Mouse (Mus musculus): Measurements from ENCODE around the gene Olfr1333. TPM values are rescaled to one million over a fixed set of nuclear protein-coding genes. Genes with fewer than 3 reads are reported as not detected.

Gene Olfr1333
- total RNA-seq (2023): not detected in 4 replicates

GRCm38 (mm10) chr4:118836179-118836578 lies at the start of gene Olfr1333:
TSS of gene Olfr1333 (minus strand) at chr4:118836279.

GRCm38 (mm10) chr4:118864349-118864748 lies 28.3 kb upstream of the Olfr1333 start, which contains the start of gene Olfr1331:
TSS of gene Olfr1331 (plus strand) at chr4:118864649.

GRCm38 (mm10) chr4:118809844-118810243 lies 26.2 kb downstream of the Olfr1333 start, which contains the start of gene Olfr1335:
TSS of gene Olfr1335 (minus strand) at chr4:118809944.

GRCm38 (mm10) chr4:118782486-118782885 lies 53.6 kb downstream of the Olfr1333 start, which contains the start of gene Olfr1337:
TSS of gene Olfr1337 (minus strand) at chr4:118782586.

Other genes with a start within 250 kb of the Olfr1333 start
- gene Cfap57, start 215.5 kb downstream of the Olfr1333 start, total RNA-seq (2023): not detected in 4 replicates
- 54.0 to 76.3 TPM (median 63.6 TPM) in 4 replicates for gene Ebna1bp2, start 215.5 kb downstream of the Olfr1333 start, total RNA-seq (2023)
- not detected in 4 replicates for gene Olfr62, start 177.3 kb downstream of the Olfr1333 start, total RNA-seq (2023)
- not detected in 4 replicates for gene Olfr1342, start 143.5 kb downstream of the Olfr1333 start, total RNA-seq (2023)
- gene Olfr1341, start 132.8 kb downstream of the Olfr1333 start, total RNA-seq (2023): not detected in 4 replicates
- gene Olfr1340, start 116.1 kb downstream of the Olfr1333 start, total RNA-seq (2023): not detected in 4 replicates
- not detected in 4 replicates for gene Olfr1339, start 104.1 kb downstream of the Olfr1333 start, total RNA-seq (2023)
- not detected in 4 replicates for gene Olfr1338, start 77.5 kb downstream of the Olfr1333 start, total RNA-seq (2023)
- gene Olfr1337, start 53.7 kb downstream of the Olfr1333 start, total RNA-seq (2023): not detected in 4 replicates
- not detected in 4 replicates for gene Olfr1335, start 26.3 kb downstream of the Olfr1333 start, total RNA-seq (2023)
- gene Olfr1331, start 28.4 kb upstream of the Olfr1333 start, total RNA-seq (2023): not detected in 4 replicates
- not detected in 4 replicates for gene Olfr1330, start 52.3 kb upstream of the Olfr1333 start, total RNA-seq (2023)
- gene Olfr1329, start 81.2 kb upstream of the Olfr1333 start, total RNA-seq (2023): not detected in 4 replicates
- not detected in 4 replicates for gene Olfr1328, start 102.3 kb upstream of the Olfr1333 start, total RNA-seq (2023)
- not detected in 4 replicates for gene Lao1, start 125.3 kb upstream of the Olfr1333 start, total RNA-seq (2023)